Mouse (Mus musculus) neutrophil, adult 83 days (primary cell): ENCODE measurements around the gene Kat6b. TPM values are rescaled to one million over a fixed set of nuclear protein-coding genes. Genes with fewer than 3 reads are reported as not detected.

Experiments used
- total RNA-seq, 2 experiments: library from RNA; stranded (reverse); gene quantifications; one replicate each; pipeline ENCODE4 v1.2.4; 2023

Gene Kat6b
- total RNA-seq, result 10 to 100 TPM; 18.6 to 19.0 TPM

DNA sequence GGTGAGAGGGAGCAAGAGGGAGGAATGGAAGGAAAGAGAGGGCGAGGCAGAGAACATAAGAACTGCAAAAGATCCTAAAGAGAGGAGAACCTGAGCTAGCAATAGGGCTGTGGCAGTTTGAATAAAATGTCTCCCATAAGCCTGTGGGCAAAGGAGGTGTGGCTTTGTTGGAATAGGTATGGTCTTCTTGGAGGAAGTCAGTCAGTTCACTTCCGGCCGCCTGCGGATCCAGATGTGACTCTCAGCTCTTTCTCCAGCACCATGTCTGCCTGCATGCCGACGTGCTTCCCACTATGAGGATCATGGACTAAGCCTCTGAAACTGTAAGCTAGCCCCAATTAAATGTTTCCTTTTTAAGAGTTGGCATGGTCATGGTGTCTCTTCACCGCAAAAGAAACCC is at the start of gene Kat6b:
Gene Kat6b, plus strand, starts transcription at position 204 of the 400 bp plus-strand sequence.

DNA sequence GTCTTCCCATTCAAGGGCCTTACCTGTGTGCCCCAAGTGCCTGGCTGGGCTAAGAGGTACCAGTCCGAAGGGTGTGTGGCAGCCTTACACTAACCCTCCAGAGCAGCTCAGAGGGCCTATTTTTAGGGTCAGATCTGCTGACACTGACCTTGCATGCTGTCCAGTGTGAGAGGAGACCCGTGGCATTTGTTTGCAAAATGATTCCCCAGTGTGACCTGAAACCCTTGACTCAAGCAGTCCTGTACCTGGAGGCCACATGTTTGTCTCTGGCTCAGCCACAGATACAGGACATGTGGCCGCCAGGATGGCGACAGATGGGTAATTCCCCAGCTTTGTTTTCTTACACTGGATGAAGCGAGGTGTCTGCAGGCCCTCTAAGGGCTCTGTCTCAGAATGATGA is 233.3 kb downstream of the Kat6b start, which contains the start of gene Dupd1:
Gene Dupd1, minus strand, starts transcription at position 91 of the 400 bp plus-strand sequence.

Other genes starting within 250 kb of the Kat6b start
- not detected for gene Dupd1, start 233.1 kb downstream of the Kat6b start, total RNA-seq